Mouse (Mus musculus): ENCODE measurements at regions not wholly inside any gene's neighbourhood (a gene's known extent, or its start where the extent isn't known, plus 50 kb on each side); places are given as distances from the start of the nearest gene placed in this dataset.

DNA sequence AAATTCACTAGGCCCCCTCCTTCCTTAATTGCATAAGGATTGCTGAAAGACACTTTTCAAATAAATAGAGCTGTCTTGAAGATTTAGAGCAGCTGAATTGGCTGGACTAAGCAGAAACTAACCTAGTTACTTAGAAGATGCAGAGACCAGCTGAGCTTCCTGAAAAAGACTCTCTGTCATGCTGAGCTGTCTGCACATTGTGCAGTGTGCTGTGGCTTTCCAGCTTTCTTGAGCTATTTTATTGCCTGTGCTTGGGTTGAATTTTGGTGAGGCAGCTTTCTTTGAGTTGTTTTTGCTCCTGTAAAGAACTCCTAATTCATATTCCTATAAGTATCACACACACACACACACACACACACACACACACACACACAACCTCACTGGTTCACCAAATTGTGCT lies 532.7 kb upstream of the Hs6st1 start:
- Histone ChIP-seq H3K4me1 (ENCODE audit: control insufficient read depth, insufficient read depth, insufficient read length, low read length) (no peaks in the 10 kb centered on the region), H3K27ac (ENCODE audit: insufficient read depth, low read depth, low read length) (no peak overlapping the region), H3K36me3 (ENCODE audit: control insufficient read depth, insufficient read depth, low read length) (no peaks in the 10 kb centered on the region), H3K4me3 (ENCODE audit: low read depth, low read length) (no peak overlapping the region), H3K27me3 (ENCODE audit: control insufficient read depth, insufficient read depth, low read length) (no peaks in the 10 kb centered on the region)
- TF ChIP-seq CTCF (IDR thresholded peaks at IDR 0.05; ENCODE audit: extremely low read depth, insufficient read length, insufficient replicate concordance, low read depth, low read length) (no peak), POLR2A (IDR thresholded peaks at IDR 0.05; ENCODE audit: low read depth, low read length) (no peak)

DNA sequence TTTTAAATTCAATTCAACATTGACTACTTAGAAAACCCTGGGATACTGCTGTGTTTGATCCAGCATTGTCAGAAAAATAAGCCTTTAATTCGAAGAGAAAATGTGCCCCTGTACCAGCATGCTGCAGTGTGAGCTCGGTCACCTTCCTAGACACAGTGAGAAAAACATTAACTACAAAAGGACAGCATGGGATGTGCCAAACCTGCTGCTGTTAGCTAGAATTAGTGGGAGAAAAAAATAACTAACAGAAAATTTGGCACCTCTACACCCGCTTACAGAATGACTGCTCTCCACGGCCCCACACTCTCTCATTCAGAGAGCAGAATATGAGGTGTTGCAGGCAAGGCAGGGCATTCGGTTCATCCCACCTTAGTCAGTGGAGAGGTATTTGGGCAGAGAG lies 531.9 kb upstream of the Hs6st1 start:
- TF ChIP-seq POLR2A (IDR thresholded peaks at IDR 0.05; ENCODE audit: low read depth, low read length): no peak
- no peak for TF ChIP-seq CTCF (IDR thresholded peaks at IDR 0.05; ENCODE audit: extremely low read depth, insufficient read length, insufficient replicate concordance, low read depth, low read length)
- Histone ChIP-seq H3K4me1 (ENCODE audit: control insufficient read depth, insufficient read depth, insufficient read length, low read length) (no peaks in the 10 kb centered on the region), H3K27ac (ENCODE audit: insufficient read depth, low read depth, low read length) (no peak overlapping the region), H3K36me3 (ENCODE audit: control insufficient read depth, insufficient read depth, low read length) (no peaks in the 10 kb centered on the region), H3K4me3 (ENCODE audit: low read depth, low read length) (no peak overlapping the region), H3K27me3 (ENCODE audit: control insufficient read depth, insufficient read depth, low read length) (no peaks in the 10 kb centered on the region)
- 81% methylated on average over 5 of the region's 5 CpGs for WGBS

DNA sequence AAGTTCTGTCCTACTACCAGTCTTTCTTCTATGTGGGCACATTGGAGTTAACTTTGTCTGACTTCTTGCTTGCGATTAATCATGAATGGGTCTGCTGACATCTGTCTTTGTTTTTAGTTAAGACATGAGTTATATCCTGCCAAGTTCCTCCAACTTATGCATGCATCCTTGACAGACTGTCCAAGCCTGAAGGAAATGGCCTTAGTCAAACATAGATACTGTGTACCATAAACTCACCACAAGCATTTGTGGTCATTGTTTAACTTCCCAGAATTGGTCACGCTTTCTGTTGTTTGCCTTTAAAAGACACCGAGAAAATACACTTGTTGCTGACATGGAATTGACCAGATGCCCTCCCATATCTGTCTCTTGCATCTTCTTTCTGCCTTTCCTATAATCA lies 519.4 kb upstream of the Hs6st1 start:
- no peaks in the 10 kb centered on the region for H3K27me3 ChIP-seq (ENCODE audit: control insufficient read depth, insufficient read depth, low read length)
- 51% methylated on average over 3 of the region's 3 CpGs for WGBS
- no peaks in the 10 kb centered on the region for H3K36me3 ChIP-seq (ENCODE audit: control insufficient read depth, insufficient read depth, low read length)
- no peak overlapping the region for H3K4me3 ChIP-seq (ENCODE audit: low read depth, low read length)
- no peak for TF ChIP-seq CTCF (IDR thresholded peaks at IDR 0.05; ENCODE audit: extremely low read depth, insufficient read length, insufficient replicate concordance, low read depth, low read length)
- no peak for TF ChIP-seq POLR2A (IDR thresholded peaks at IDR 0.05; ENCODE audit: low read depth, low read length)
- H3K4me1 ChIP-seq (ENCODE audit: control insufficient read depth, insufficient read depth, insufficient read length, low read length): no peaks in the 10 kb centered on the region
- H3K27ac ChIP-seq (ENCODE audit: insufficient read depth, low read depth, low read length): no peak overlapping the region

DNA sequence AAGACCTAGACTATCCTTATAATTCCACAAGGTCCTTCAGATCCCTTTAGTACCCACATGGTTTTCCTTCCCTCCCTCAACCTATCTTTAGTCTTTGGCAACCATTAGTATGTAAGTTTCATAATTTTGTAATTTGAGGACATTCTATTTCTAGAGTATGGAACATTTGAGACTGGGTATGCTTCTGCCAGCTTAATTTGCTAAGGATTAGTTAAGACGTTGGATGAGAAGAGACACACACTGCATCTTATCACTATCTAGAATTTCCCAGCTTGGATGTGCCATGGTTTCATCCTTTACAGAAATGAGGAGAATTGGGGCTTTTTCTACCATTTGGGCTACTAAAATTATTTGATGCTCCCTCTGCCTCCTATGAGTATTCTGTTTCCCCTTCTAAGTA lies 516.7 kb upstream of the Hs6st1 start:
- no peaks in the 10 kb centered on the region for H3K36me3 ChIP-seq (ENCODE audit: control insufficient read depth, insufficient read depth, low read length)
- H3K4me1 ChIP-seq (ENCODE audit: control insufficient read depth, insufficient read depth, insufficient read length, low read length): no peaks in the 10 kb centered on the region
- WGBS: 70% methylated on average over 1 of the region's 1 CpGs
- no peak overlapping the region for H3K4me3 ChIP-seq (ENCODE audit: low read depth, low read length)
- no peaks in the 10 kb centered on the region for H3K27me3 ChIP-seq (ENCODE audit: control insufficient read depth, insufficient read depth, low read length)
- H3K27ac ChIP-seq (ENCODE audit: insufficient read depth, low read depth, low read length): no peak overlapping the region
- TF ChIP-seq CTCF (IDR thresholded peaks at IDR 0.05; ENCODE audit: extremely low read depth, insufficient read length, insufficient replicate concordance, low read depth, low read length) (no peak), POLR2A (IDR thresholded peaks at IDR 0.05; ENCODE audit: low read depth, low read length) (no peak)

DNA sequence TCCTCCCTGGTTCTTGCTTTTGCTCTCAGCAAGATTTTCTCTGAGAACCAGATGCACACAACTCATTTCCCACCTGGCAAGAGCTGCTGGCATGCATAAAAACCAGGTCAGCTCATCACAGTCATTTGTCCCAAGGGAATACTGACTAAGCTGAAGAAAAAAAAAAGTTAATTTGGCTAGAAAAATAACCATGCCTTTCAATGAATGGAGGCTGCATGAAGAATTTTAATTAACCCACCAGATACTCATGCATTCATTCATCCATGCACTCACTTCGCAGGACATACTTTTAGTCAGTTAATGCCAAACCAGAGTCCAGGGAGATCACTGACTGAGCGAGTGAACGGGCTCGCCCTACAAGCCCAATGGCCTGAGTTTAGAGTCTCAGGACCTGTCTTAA lies 505.4 kb upstream of the Hs6st1 start:
- TF ChIP-seq CTCF (IDR thresholded peaks at IDR 0.05; ENCODE audit: extremely low read depth, insufficient read length, insufficient replicate concordance, low read depth, low read length) (no peak), POLR2A (IDR thresholded peaks at IDR 0.05; ENCODE audit: low read depth, low read length) (no peak)

DNA sequence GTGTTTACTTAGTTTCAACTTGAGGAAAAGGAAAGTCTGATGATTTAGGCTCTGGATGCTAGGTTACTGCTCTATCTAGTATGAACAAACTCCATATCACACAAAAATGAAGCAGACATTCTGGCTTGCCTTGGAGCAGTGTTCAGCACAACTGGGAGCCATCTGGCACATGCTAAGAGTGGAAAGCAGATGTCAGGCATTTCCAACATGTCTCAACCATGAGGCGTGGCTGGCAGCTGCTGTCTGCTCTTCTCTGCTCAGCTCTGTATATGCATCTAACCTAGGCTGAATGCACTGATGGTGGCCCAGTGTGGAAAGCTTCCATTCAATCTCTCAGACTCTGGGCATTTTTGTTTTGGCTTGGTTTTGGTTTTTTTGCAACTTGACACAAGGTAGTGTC lies 493.0 kb upstream of the Hs6st1 start:
- 63% methylated on average over 1 of the region's 1 CpGs for WGBS
- Histone ChIP-seq H3K27ac (ENCODE audit: insufficient read depth, low read depth, low read length) (no peak overlapping the region), H3K4me3 (ENCODE audit: low read depth, low read length) (no peak overlapping the region), H3K36me3 (ENCODE audit: control insufficient read depth, insufficient read depth, low read length) (no peaks in the 10 kb centered on the region), H3K4me1 (ENCODE audit: control insufficient read depth, insufficient read depth, insufficient read length, low read length) (no peaks in the 10 kb centered on the region), H3K27me3 (ENCODE audit: control insufficient read depth, insufficient read depth, low read length) (no peaks in the 10 kb centered on the region)
- TF ChIP-seq CTCF (IDR thresholded peaks at IDR 0.05; ENCODE audit: extremely low read depth, insufficient read length, insufficient replicate concordance, low read depth, low read length): no peak
- no peak for TF ChIP-seq POLR2A (IDR thresholded peaks at IDR 0.05; ENCODE audit: low read depth, low read length)

More for the DNA sequence above, 505.4 kb upstream of the Hs6st1 start:
- no peak overlapping the region for H3K27ac ChIP-seq (ENCODE audit: insufficient read depth, low read depth, low read length)
- H3K4me3 ChIP-seq (ENCODE audit: low read depth, low read length): no peak overlapping the region
- no peaks in the 10 kb centered on the region for H3K36me3 ChIP-seq (ENCODE audit: control insufficient read depth, insufficient read depth, low read length)
- H3K27me3 ChIP-seq (ENCODE audit: control insufficient read depth, insufficient read depth, low read length): no peaks in the 10 kb centered on the region
- no peaks in the 10 kb centered on the region for H3K4me1 ChIP-seq (ENCODE audit: control insufficient read depth, insufficient read depth, insufficient read length, low read length)
- 89% methylated on average over 4 of the region's 4 CpGs for WGBS

DNA sequence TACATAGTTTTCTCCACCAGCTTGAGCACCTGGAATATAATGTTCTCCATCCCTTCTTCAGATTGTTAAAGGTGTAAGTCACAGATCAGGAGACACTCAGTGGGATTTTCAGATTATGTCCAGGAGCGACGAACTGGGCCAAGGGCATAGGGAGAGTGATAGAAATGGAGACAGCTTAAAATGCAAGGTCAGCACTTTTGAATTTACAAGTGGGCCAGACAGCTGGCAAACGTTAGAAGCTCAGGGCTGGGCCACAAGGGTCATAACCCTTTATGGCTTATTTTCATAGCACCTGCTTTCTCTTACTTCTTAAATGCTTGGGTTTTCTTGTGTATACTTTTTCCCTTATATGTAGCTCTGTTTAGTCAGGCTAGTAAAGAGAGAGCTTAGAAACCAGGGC lies 488.8 kb upstream of the Hs6st1 start:
- Histone ChIP-seq H3K4me1 (ENCODE audit: control insufficient read depth, insufficient read depth, insufficient read length, low read length) (no peaks in the 10 kb centered on the region), H3K4me3 (ENCODE audit: low read depth, low read length) (no peak overlapping the region), H3K36me3 (ENCODE audit: control insufficient read depth, insufficient read depth, low read length) (no peaks in the 10 kb centered on the region), H3K27ac (ENCODE audit: insufficient read depth, low read depth, low read length) (no peak overlapping the region), H3K27me3 (ENCODE audit: control insufficient read depth, insufficient read depth, low read length) (no peaks in the 10 kb centered on the region)
- 68% methylated on average over 3 of the region's 3 CpGs for WGBS
- TF ChIP-seq POLR2A (IDR thresholded peaks at IDR 0.05; ENCODE audit: low read depth, low read length): no peak
- no peak for TF ChIP-seq CTCF (IDR thresholded peaks at IDR 0.05; ENCODE audit: extremely low read depth, insufficient read length, insufficient replicate concordance, low read depth, low read length)

DNA sequence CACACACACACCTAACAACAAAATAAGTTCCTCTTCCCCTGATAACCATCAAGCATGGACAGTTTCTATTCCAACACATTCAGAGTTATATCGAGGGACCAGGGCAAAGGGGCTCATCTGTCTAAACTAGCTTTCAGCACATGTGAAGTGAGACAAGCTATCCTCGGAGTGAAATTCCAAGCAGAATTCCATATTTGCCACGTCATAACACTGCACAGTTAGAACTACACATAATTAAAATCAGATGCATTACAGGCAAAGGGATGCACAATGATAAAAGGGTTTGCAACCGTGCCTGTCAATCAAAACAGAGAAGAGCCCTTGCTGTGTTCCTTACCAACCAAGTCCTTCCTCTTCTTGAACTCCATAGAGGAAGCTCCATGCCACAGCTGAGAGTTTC lies 488.2 kb upstream of the Hs6st1 start:
- no peaks in the 10 kb centered on the region for H3K4me1 ChIP-seq (ENCODE audit: control insufficient read depth, insufficient read depth, insufficient read length, low read length)
- 64% methylated on average over 4 of the region's 4 CpGs for WGBS
- no peak overlapping the region for H3K27ac ChIP-seq (ENCODE audit: insufficient read depth, low read depth, low read length)
- no peak for TF ChIP-seq CTCF (IDR thresholded peaks at IDR 0.05; ENCODE audit: extremely low read depth, insufficient read length, insufficient replicate concordance, low read depth, low read length)
- no peak for TF ChIP-seq POLR2A (IDR thresholded peaks at IDR 0.05; ENCODE audit: low read depth, low read length)
- H3K27me3 ChIP-seq (ENCODE audit: control insufficient read depth, insufficient read depth, low read length): no peaks in the 10 kb centered on the region
- no peaks in the 10 kb centered on the region for H3K36me3 ChIP-seq (ENCODE audit: control insufficient read depth, insufficient read depth, low read length)
- no peak overlapping the region for H3K4me3 ChIP-seq (ENCODE audit: low read depth, low read length)
